Mouse (Mus musculus): ENCODE measurements at regions not wholly inside any gene's neighbourhood (a gene's known extent, or its start where the extent isn't known, plus 50 kb on each side); places are given as distances from the start of the nearest gene placed in this dataset.

- no peaks in the 10 kb centered on the region for H3K27me3 ChIP-seq (ENCODE audit: control insufficient read depth, insufficient read depth, low read length)
- H3K4me3 ChIP-seq (ENCODE audit: insufficient read depth, low read depth, low read length) = peak overlapping the region; percentile 71
- H3K4me1 ChIP-seq (ENCODE audit: control insufficient read depth, insufficient read depth, low read length) = no peaks in the 10 kb centered on the region
- H3K36me3 ChIP-seq (ENCODE audit: control insufficient read depth, insufficient read depth, low read length) = no peaks in the 10 kb centered on the region
- DNase-seq (ENCODE audit: extremely low read depth, low read depth, low spot score) = peak; percentile 69
- H3K27ac ChIP-seq (replicated peaks; ENCODE audit: insufficient read depth, low read depth, low read length) = peak overlapping the region; percentile 57; the same call in 1 of the 2 replicates
- TF ChIP-seq CTCF (IDR thresholded peaks at IDR 0.05; ENCODE audit: low read depth, low read length) = no peak
- TF ChIP-seq POLR2A (IDR thresholded peaks at IDR 0.05; ENCODE audit: extremely low read depth, insufficient read depth, low read length) = no peak
- no peaks in the 10 kb centered on the region for H3K79me2 ChIP-seq (ENCODE audit: control insufficient read depth, insufficient read depth, low read length)
- WGBS = 3% methylated on average over 46 of the region's 46 CpGs
- H3K9ac ChIP-seq (ENCODE audit: low read depth, low read length) = peak overlapping the region; percentile 73
Observed at GRCm38 (mm10) chr15:103102068-103102840, 64.6 kb downstream of the Smug1 start.

- Histone ChIP-seq H3K36me3 (ENCODE audit: control insufficient read depth, insufficient read depth, low read length) (no peaks in the 10 kb centered on the region), H3K27ac (replicated peaks; ENCODE audit: insufficient read depth, low read depth, low read length) (no peak overlapping the region), H3K4me3 (ENCODE audit: insufficient read depth, low read depth, low read length) (no peak overlapping the region), H3K4me1 (ENCODE audit: control insufficient read depth, insufficient read depth, low read length) (no peaks in the 10 kb centered on the region), H3K27me3 (ENCODE audit: control insufficient read depth, insufficient read depth, low read length) (no peaks in the 10 kb centered on the region), H3K9ac (ENCODE audit: low read depth, low read length) (no peak overlapping the region), H3K79me2 (ENCODE audit: control insufficient read depth, insufficient read depth, low read length) (no peaks in the 10 kb centered on the region)
- 84% methylated on average over 4 of the region's 4 CpGs for WGBS
- TF ChIP-seq CTCF (IDR thresholded peaks at IDR 0.05; ENCODE audit: low read depth, low read length) (no peak), POLR2A (IDR thresholded peaks at IDR 0.05; ENCODE audit: extremely low read depth, insufficient read depth, low read length) (no peak)
- no peak for DNase-seq (ENCODE audit: extremely low read depth, low read depth, low spot score)
Observed at GRCm38 (mm10) chr15:103100121-103100520, 66.8 kb downstream of the Smug1 start.

DNA sequence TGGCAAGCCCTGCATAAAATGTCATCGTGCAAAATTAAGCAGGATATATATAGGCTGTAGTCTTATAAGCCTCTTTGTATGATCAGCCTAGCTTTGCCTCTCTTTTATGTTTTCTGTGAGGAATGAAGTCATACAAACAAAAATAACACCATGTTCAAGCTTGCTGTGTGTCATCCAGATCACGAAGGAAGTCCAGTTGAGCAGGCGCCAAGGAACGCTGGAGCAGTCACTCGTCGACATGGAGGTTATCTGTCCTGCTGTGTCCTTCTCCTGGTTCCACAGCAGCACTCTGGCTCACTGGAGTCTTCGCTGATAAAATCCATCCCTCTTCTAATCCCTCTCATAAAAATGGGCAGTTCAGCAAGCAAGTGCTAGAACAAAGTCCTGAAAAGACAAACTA is 72.4 kb downstream of the Smug1 start:
- H3K36me3 ChIP-seq (ENCODE audit: control insufficient read depth, insufficient read depth, low read length) = no peaks in the 10 kb centered on the region
- 43% methylated on average over 7 of the region's 7 CpGs for WGBS
- no peak overlapping the region for H3K27ac ChIP-seq (replicated peaks; ENCODE audit: insufficient read depth, low read depth, low read length)
- TF ChIP-seq POLR2A (IDR thresholded peaks at IDR 0.05; ENCODE audit: extremely low read depth, insufficient read depth, low read length) (no peak), CTCF (IDR thresholded peaks at IDR 0.05; ENCODE audit: low read depth, low read length) (no peak)
- no peak overlapping the region for H3K9ac ChIP-seq (ENCODE audit: low read depth, low read length)
- H3K79me2 ChIP-seq (ENCODE audit: control insufficient read depth, insufficient read depth, low read length) = no peaks in the 10 kb centered on the region
- peaks cover 13% of the 10 kb centered on the region for H3K4me1 ChIP-seq (ENCODE audit: control insufficient read depth, insufficient read depth, low read length)
- no peaks in the 10 kb centered on the region for H3K27me3 ChIP-seq (ENCODE audit: control insufficient read depth, insufficient read depth, low read length)
- no peak overlapping the region for H3K4me3 ChIP-seq (ENCODE audit: insufficient read depth, low read depth, low read length)
- peak; percentile 29 for DNase-seq (ENCODE audit: extremely low read depth, low read depth, low spot score)

DNA sequence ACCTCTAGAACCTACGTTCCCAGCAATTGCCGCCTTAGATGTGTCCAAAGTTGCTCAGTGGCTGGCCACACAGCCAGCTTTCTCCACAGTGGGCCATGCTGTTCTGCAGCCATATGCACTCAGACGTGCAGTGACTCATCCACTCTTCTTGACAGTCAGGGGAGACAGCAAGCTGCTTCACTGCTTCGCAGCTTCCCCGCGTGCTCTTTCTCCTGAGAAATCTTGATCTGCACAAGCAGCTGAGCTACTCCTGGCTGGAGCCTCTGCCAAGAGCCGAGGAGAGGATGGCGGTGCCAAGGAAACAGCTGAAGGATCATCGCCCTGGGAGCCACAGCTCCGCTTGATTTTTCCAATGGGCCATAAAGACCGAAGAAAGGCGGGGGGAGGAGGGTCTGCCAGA is 73.2 kb downstream of the Smug1 start:
- Histone ChIP-seq H3K4me3 (ENCODE audit: insufficient read depth, low read depth, low read length) (no peak overlapping the region), H3K4me1 (ENCODE audit: control insufficient read depth, insufficient read depth, low read length) (peaks cover 14% of the 10 kb centered on the region), H3K36me3 (ENCODE audit: control insufficient read depth, insufficient read depth, low read length) (no peaks in the 10 kb centered on the region), H3K9ac (ENCODE audit: low read depth, low read length) (no peak overlapping the region), H3K27ac (replicated peaks; ENCODE audit: insufficient read depth, low read depth, low read length) (no peak overlapping the region), H3K79me2 (ENCODE audit: control insufficient read depth, insufficient read depth, low read length) (no peaks in the 10 kb centered on the region), H3K27me3 (ENCODE audit: control insufficient read depth, insufficient read depth, low read length) (no peaks in the 10 kb centered on the region)
- DNase-seq (ENCODE audit: extremely low read depth, low read depth, low spot score) = no peak
- whole genome bisulfite sequencing = 84% methylated on average over 12 of the region's 12 CpGs
- no peak for TF ChIP-seq CTCF (IDR thresholded peaks at IDR 0.05; ENCODE audit: low read depth, low read length)
- TF ChIP-seq POLR2A (IDR thresholded peaks at IDR 0.05; ENCODE audit: extremely low read depth, insufficient read depth, low read length) = no peak

DNA sequence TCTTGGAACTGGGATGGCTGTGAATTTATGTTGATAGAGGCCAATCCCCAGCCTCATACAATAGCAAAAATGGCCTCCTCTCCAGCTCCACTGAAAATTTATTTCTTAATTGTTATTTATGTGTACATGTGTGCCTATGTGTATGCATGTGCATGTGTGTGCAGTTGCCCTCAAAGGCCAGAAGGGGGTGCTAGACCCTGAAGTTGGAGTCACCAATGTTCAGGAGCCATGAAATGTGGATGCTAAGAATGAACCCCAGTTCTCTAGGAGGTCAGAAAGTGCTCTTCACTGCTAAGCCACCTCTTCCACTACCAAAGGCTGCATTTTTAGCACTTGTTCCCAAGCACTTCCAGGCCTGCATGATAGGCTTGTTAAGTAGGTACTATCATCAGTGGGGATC is 73.8 kb downstream of the Hoxc4 start:
- no peaks in the 10 kb centered on the region for H3K27me3 ChIP-seq (ENCODE audit: control insufficient read depth, insufficient read depth, low read length)
- H3K4me1 ChIP-seq (ENCODE audit: control insufficient read depth, insufficient read depth, low read length) = peaks cover 14% of the 10 kb centered on the region
- no peaks in the 10 kb centered on the region for H3K79me2 ChIP-seq (ENCODE audit: control insufficient read depth, insufficient read depth, low read length)
- H3K4me3 ChIP-seq (ENCODE audit: insufficient read depth, low read depth, low read length) = no peak overlapping the region
- no peak for TF ChIP-seq POLR2A (IDR thresholded peaks at IDR 0.05; ENCODE audit: extremely low read depth, insufficient read depth, low read length)
- peak; percentile 28; the same call in 1 of the 2 replicates for TF ChIP-seq CTCF (IDR thresholded peaks at IDR 0.05; ENCODE audit: low read depth, low read length)
- no peak overlapping the region for H3K9ac ChIP-seq (ENCODE audit: low read depth, low read length)
- no peak overlapping the region for H3K27ac ChIP-seq (replicated peaks; ENCODE audit: insufficient read depth, low read depth, low read length)
- no peak for DNase-seq (ENCODE audit: extremely low read depth, low read depth, low spot score)
- H3K36me3 ChIP-seq (ENCODE audit: control insufficient read depth, insufficient read depth, low read length) = no peaks in the 10 kb centered on the region
